Mouse (Mus musculus): ENCODE measurements around the gene Elk3. TPM values are rescaled to one million over a fixed set of nuclear protein-coding genes. Genes with fewer than 3 reads are reported as not detected.

Elk3 gene
- polyA plus RNA-seq, 1 experiment from 2014 or later: 4.6 TPM

DNA sequence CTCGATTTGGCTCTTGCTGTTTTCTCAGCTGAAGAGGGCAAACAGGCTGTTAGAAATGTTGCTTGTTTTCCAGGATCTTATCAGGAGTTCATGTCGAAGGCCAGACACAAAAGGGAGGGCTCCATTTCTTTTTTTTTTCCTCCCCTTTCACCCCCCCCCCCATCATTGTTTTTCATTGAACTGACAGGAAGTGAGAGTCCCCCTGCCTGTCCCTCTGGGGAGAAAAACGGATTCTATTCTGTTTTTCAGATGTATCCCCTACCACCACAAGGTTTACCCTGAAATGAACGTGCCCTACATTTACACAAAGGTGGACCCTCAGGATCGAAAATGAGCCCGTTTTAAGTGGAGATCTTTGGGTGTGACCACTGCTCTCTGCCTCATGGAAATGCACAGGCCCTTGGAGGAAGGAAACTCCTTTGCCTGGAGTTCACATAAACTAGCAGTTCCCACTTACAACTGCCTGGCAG lies 25.6 kb upstream of the Elk3 start:
- WGBS (ENCODE audit: insufficient replicate concordance): 11% methylated on average over 6 of the region's 6 CpGs
- H3K4me2 ChIP-seq (ENCODE audit: low read depth, low read length): 0 out of 2 replicates have a peak overlapping the region, but pooled peaks have one; percentile 6
- ATAC-seq (ENCODE audit: low read depth): peak; percentile 37

DNA sequence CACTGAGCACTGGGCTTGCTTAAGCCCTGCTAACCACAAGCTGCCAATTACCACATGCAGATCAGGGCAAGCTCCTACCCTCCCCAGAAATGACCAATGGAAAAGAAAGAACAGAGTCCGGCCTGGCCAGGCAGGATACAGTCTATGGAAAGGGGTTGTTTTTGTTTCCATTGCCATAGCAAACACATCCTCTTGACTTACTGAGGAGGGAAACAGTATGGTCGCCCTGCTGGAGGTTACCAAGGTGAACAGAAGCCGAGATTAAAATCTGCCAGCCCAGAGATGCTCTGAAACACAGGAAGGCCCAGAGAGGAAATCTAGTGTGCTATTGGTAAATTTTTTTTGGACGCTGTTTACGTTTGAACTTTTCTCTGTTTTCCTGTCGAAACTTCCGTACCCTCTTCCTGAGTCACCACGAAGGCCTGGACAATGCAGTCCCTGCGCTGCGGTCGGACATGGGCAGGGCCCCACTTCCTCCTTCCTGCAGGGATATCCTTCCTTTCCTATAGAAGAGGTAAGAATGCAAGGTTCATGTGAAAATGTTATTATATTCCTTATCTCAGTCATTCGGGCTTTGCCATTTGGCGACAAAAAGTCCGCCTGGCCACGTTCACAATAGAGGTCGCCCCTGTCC lies 25.0 kb upstream of the Elk3 start:
- Histone ChIP-seq H3K36me3 (ENCODE audit: control insufficient read depth, insufficient read depth) (no peaks in the 10 kb centered on the region), H3K9ac (ENCODE audit: low read depth, low read length) (no peak overlapping the region), H3K9me3 (replicated peaks; ENCODE audit: control insufficient read depth, low read length) (no peaks in the 10 kb centered on the region), H3K4me1 (ENCODE audit: control insufficient read depth, low read depth, low read length) (0 out of 2 replicates have a peak, but pooled peaks cover 2% of the 10 kb centered on the region), H3K27ac (ENCODE audit: low read length) (peak overlapping the region; percentile 5; the same call in 1 of the 2 replicates), H3K4me3 (ENCODE audit: low read depth, low read length) (no peak overlapping the region), H3K27me3 (ENCODE audit: control insufficient read depth, insufficient read depth, low read depth, low read length) (no peaks in the 10 kb centered on the region), H3K4me2 (ENCODE audit: low read depth, low read length) (0 out of 2 replicates have a peak overlapping the region, but pooled peaks have one; percentile 6)
- peak; percentile 69 for ATAC-seq (ENCODE audit: low read depth)
- 21% methylated on average over 16 of the region's 16 CpGs for WGBS (ENCODE audit: insufficient replicate concordance)

More for the DNA sequence above, 25.6 kb upstream of the Elk3 start:
- Histone ChIP-seq H3K4me3 (ENCODE audit: low read depth, low read length) (no peak overlapping the region), H3K9ac (ENCODE audit: low read depth, low read length) (no peak overlapping the region), H3K9me3 (replicated peaks; ENCODE audit: control insufficient read depth, low read length) (no peaks in the 10 kb centered on the region), H3K36me3 (ENCODE audit: control insufficient read depth, insufficient read depth) (no peaks in the 10 kb centered on the region), H3K27ac (ENCODE audit: low read length) (peak overlapping the region; percentile 32), H3K27me3 (ENCODE audit: control insufficient read depth, insufficient read depth, low read depth, low read length) (no peaks in the 10 kb centered on the region), H3K4me1 (ENCODE audit: control insufficient read depth, low read depth, low read length) (0 out of 2 replicates have a peak, but pooled peaks cover 2% of the 10 kb centered on the region)

DNA sequence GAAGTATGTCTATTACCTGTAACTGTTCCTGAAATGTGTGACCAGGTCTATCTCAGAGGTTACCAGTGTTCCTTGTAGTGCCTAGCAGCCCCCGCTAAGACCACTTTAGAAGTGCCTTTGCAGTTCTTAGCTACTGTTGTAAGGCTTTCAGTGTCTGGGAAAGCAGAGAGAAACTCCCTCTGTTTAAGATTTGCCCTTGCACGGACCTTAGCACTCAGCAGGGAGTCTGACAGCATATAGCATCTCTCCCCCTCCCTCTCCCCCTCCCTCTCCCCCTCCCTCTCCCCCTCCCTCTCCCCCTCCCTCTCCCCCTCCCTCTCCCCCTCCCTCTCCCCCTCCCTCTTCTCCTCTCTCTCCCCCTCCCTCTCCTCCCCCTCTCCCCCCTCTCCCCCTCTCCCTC lies 24.1 kb upstream of the Elk3 start:
- no peak overlapping the region for H3K9ac ChIP-seq (ENCODE audit: low read depth, low read length)
- no peak overlapping the region for H3K27ac ChIP-seq (ENCODE audit: low read length)
- 0 out of 2 replicates have a peak, but pooled peaks cover 2% of the 10 kb centered on the region for H3K4me1 ChIP-seq (ENCODE audit: control insufficient read depth, low read depth, low read length)
- H3K27me3 ChIP-seq (ENCODE audit: control insufficient read depth, insufficient read depth, low read depth, low read length): no peaks in the 10 kb centered on the region
- WGBS (ENCODE audit: insufficient replicate concordance): 40% methylated on average over 2 of the region's 2 CpGs
- no peaks in the 10 kb centered on the region for H3K9me3 ChIP-seq (replicated peaks; ENCODE audit: control insufficient read depth, low read length)
- ATAC-seq (ENCODE audit: low read depth): no peak
- no peak overlapping the region for H3K4me3 ChIP-seq (ENCODE audit: low read depth, low read length)
- H3K4me2 ChIP-seq (ENCODE audit: low read depth, low read length): no peak overlapping the region
- no peaks in the 10 kb centered on the region for H3K36me3 ChIP-seq (ENCODE audit: control insufficient read depth, insufficient read depth)

DNA sequence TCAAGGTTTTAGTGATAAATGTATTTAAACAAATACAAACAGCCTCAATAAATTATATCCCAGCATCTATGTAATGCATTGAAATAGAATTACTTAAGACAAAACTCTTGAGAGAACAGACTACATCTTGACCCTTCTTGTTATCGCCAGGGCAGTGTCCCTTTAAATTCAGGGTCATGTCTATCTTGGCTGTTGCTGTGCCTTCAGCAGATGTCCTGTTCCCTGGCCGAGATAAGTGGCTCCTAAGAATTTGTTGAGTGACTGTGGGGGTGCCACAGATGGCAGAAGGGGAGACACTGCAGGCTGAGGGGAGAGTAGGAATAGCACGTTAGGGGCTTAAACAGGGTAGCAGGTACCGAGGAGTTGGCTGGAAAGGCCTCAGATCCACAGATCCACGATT lies 22.3 kb upstream of the Elk3 start:
- no peak for ATAC-seq (ENCODE audit: low read depth)
- H3K9ac ChIP-seq (ENCODE audit: low read depth, low read length): no peak overlapping the region
- 35% methylated on average over 5 of the region's 5 CpGs for WGBS (ENCODE audit: insufficient replicate concordance)

DNA sequence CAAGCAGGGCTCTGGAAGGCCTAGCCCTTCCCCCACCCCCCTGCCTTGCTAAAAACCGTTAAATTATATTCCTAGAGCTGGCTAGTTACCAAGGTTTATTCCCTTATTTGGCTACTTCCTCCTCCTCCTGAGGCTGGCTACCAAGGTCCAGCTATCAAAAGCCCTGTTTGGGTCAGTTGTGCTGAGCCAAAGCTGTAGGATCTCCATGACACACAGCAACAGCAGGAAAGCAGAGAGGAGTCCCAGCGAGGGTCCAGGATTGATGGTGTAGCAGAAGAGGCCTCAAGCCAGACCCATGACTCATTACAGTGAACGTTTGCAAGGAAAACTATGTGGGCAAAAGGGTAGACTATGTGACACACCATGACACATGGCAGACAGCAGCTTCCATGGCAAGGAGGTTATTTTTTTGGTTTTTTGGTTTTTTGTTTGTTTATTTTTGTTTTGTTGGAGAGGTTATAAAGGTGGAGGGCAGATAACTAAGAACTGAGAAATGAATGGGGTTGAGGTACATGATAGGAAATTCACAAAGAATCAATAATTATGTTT lies 21.4 kb upstream of the Elk3 start:
- Histone ChIP-seq H3K27me3 (ENCODE audit: control insufficient read depth, insufficient read depth, low read depth, low read length) (no peaks in the 10 kb centered on the region), H3K36me3 (ENCODE audit: control insufficient read depth, insufficient read depth) (no peaks in the 10 kb centered on the region), H3K9me3 (replicated peaks; ENCODE audit: control insufficient read depth, low read length) (no peaks in the 10 kb centered on the region), H3K4me3 (ENCODE audit: low read depth, low read length) (no peak overlapping the region), H3K27ac (ENCODE audit: low read length) (no peak overlapping the region), H3K9ac (ENCODE audit: low read depth, low read length) (no peak overlapping the region), H3K4me2 (ENCODE audit: low read depth, low read length) (no peak overlapping the region), H3K4me1 (ENCODE audit: control insufficient read depth, low read depth, low read length) (0 out of 2 replicates have a peak, but pooled peaks cover 2% of the 10 kb centered on the region)
- 26% methylated on average over 3 of the region's 3 CpGs for WGBS (ENCODE audit: insufficient replicate concordance)
- ATAC-seq (ENCODE audit: low read depth): no peak

More for the DNA sequence above, 22.3 kb upstream of the Elk3 start:
- Histone ChIP-seq H3K27ac (ENCODE audit: low read length) (no peak overlapping the region), H3K9me3 (replicated peaks; ENCODE audit: control insufficient read depth, low read length) (no peaks in the 10 kb centered on the region), H3K4me3 (ENCODE audit: low read depth, low read length) (no peak overlapping the region), H3K4me2 (ENCODE audit: low read depth, low read length) (no peak overlapping the region), H3K4me1 (ENCODE audit: control insufficient read depth, low read depth, low read length) (0 out of 2 replicates have a peak, but pooled peaks cover 2% of the 10 kb centered on the region), H3K27me3 (ENCODE audit: control insufficient read depth, insufficient read depth, low read depth, low read length) (no peaks in the 10 kb centered on the region), H3K36me3 (ENCODE audit: control insufficient read depth, insufficient read depth) (no peaks in the 10 kb centered on the region)

DNA sequence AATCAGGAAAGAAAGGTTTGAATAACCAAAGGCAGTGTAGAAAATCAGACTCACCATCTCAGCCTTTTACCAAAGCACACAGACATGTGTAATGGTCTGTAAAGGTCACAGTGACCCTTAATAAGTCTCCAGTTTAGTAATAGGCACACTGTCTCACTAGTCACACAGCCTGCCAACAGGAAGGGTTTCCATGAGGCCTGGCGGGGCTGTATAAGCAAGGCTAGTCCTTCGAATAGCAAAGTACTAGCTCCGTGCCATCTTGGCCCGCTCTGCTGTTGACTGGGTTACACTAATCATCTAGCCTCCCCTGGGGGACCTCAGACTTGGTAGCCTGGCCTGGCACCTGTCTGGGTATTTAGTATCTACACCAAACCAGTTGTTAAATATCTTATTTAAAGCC lies 20.6 kb upstream of the Elk3 start:
- Histone ChIP-seq H3K9me3 (replicated peaks; ENCODE audit: control insufficient read depth, low read length) (no peaks in the 10 kb centered on the region), H3K4me2 (ENCODE audit: low read depth, low read length) (no peak overlapping the region), H3K4me1 (ENCODE audit: control insufficient read depth, low read depth, low read length) (peaks cover 2% of the 10 kb centered on the region; the same call in 1 of the 2 replicates), H3K9ac (ENCODE audit: low read depth, low read length) (no peak overlapping the region), H3K27ac (ENCODE audit: low read length) (no peak overlapping the region), H3K36me3 (ENCODE audit: control insufficient read depth, insufficient read depth) (no peaks in the 10 kb centered on the region), H3K4me3 (ENCODE audit: low read depth, low read length) (no peak overlapping the region), H3K27me3 (ENCODE audit: control insufficient read depth, insufficient read depth, low read depth, low read length) (no peaks in the 10 kb centered on the region)
- no peak for ATAC-seq (ENCODE audit: low read depth)
- 75% methylated on average over 4 of the region's 4 CpGs for WGBS (ENCODE audit: insufficient replicate concordance)

DNA sequence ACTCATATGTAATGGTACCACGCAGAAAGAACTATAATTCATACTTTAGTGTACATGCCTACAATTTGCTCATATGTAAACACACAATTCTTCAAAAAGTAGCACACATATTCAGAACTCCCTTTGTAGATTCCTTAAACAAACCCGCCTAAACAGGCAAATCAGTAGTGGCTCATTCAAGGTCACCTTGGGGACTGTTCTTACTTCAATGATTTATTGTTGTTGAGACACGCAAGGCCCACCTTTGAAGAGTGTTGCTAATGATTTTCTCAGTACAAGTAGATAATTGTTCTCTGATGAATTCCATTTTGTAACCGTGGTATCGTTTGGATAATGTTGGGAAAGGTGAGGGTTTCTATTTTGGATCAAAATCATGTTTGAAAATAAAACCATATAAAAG lies 17.4 kb upstream of the Elk3 start:
- no peak overlapping the region for H3K4me3 ChIP-seq (ENCODE audit: low read depth, low read length)
- no peak for ATAC-seq (ENCODE audit: low read depth)
- 66% methylated on average over 5 of the region's 5 CpGs for WGBS (ENCODE audit: insufficient replicate concordance)
- H3K36me3 ChIP-seq (ENCODE audit: control insufficient read depth, insufficient read depth): no peaks in the 10 kb centered on the region
- H3K4me2 ChIP-seq (ENCODE audit: low read depth, low read length): no peak overlapping the region
- H3K9ac ChIP-seq (ENCODE audit: low read depth, low read length): no peak overlapping the region
- H3K9me3 ChIP-seq (replicated peaks; ENCODE audit: control insufficient read depth, low read length): no peaks in the 10 kb centered on the region
- H3K4me1 ChIP-seq (ENCODE audit: control insufficient read depth, low read depth, low read length): peaks cover 9% of the 10 kb centered on the region
- H3K27ac ChIP-seq (ENCODE audit: low read length): no peak overlapping the region
- H3K27me3 ChIP-seq (ENCODE audit: control insufficient read depth, insufficient read depth, low read depth, low read length): no peaks in the 10 kb centered on the region

DNA sequence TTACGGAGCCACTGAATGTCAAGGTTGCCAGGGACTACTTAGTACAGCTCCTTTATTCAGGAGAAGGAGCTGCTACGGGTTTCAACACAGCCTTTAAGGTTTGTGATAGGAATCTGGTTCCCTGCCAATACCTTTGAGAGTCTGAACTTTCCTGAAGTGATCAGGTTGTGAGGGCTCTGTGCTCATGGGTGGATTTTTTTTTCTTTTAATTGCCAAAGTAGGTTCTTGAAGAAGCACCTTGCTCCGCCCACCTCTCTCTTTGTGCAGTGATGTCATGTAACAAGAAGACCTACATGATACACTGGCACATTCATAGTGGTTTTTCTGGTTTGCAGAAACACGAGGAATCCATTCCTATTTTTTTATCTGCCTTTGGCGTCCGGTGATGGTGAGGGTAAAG lies 16.3 kb upstream of the Elk3 start:
- Histone ChIP-seq H3K4me1 (ENCODE audit: control insufficient read depth, low read depth, low read length) (peaks cover 7% of the 10 kb centered on the region), H3K4me2 (ENCODE audit: low read depth, low read length) (no peak overlapping the region), H3K9ac (ENCODE audit: low read depth, low read length) (no peak overlapping the region), H3K27ac (ENCODE audit: low read length) (no peak overlapping the region), H3K36me3 (ENCODE audit: control insufficient read depth, insufficient read depth) (no peaks in the 10 kb centered on the region), H3K9me3 (replicated peaks; ENCODE audit: control insufficient read depth, low read length) (no peaks in the 10 kb centered on the region), H3K4me3 (ENCODE audit: low read depth, low read length) (no peak overlapping the region), H3K27me3 (ENCODE audit: control insufficient read depth, insufficient read depth, low read depth, low read length) (no peaks in the 10 kb centered on the region)
- ATAC-seq (ENCODE audit: low read depth): no peak
- 62% methylated on average over 6 of the region's 6 CpGs for WGBS (ENCODE audit: insufficient replicate concordance)

DNA sequence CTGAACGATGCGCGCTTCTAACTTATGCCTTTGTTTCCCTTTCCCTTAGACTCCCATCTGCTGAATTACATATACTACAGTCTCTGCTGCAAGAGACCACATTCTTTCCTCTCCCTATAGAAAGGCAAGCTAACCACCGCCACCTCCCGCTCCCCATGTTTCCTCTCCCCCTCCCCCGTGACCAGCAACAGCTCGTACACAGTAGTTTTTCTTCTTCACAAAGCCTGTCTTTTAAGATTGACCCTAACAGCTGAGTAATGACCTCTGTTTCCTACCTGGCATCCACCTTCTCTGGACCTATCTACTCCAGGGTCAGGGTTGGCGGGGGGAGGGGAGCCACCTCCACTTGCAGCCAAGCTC lies 15.8 kb upstream of the Elk3 start:
- no peak overlapping the region for H3K4me2 ChIP-seq (ENCODE audit: low read depth, low read length)
- H3K27me3 ChIP-seq (ENCODE audit: control insufficient read depth, insufficient read depth, low read depth, low read length): no peaks in the 10 kb centered on the region
- H3K9ac ChIP-seq (ENCODE audit: low read depth, low read length): no peak overlapping the region
- H3K4me3 ChIP-seq (ENCODE audit: low read depth, low read length): no peak overlapping the region
- no peaks in the 10 kb centered on the region for H3K9me3 ChIP-seq (replicated peaks; ENCODE audit: control insufficient read depth, low read length)
- no peak for ATAC-seq (ENCODE audit: low read depth)
- WGBS (ENCODE audit: insufficient replicate concordance): 63% methylated on average over 8 of the region's 8 CpGs
- no peaks in the 10 kb centered on the region for H3K36me3 ChIP-seq (ENCODE audit: control insufficient read depth, insufficient read depth)
- peaks cover 7% of the 10 kb centered on the region for H3K4me1 ChIP-seq (ENCODE audit: control insufficient read depth, low read depth, low read length)
- no peak overlapping the region for H3K27ac ChIP-seq (ENCODE audit: low read length)

Measured in liver, embryonic 16.5 days (tissue).